Mouse (Mus musculus): Measurements from ENCODE around the gene Hnrnpul2.

DNA sequence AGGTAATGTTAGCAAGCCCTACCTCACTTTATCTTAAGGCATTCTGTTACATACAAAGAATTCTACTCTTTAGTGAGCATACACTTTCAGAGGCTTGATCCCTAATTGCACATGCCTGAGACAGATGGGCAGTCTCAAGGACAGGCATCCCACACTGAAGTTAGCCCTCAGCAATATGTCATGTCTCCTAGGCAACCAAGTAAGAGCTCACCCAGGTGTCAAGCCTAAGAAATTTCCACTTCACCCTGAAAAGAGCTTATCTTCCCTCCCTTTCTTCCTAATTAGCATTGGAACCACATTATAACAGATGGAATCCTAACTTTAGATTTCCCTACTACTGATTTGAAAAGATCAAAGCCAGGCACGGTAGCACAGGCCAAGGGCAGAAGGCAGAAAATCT, 30.6 kb upstream of the Hnrnpul2 start:
- TF ChIP-seq CTCF (IDR thresholded peaks at IDR 0.05; ENCODE audit: extremely low read depth, insufficient read length, insufficient replicate concordance, low read depth, low read length) (no peak), POLR2A (IDR thresholded peaks at IDR 0.05; ENCODE audit: low read depth, low read length) (no peak)

Measured in small intestine, adult 2 months (tissue).